Mouse (Mus musculus): ENCODE results near the gene Ppt2. TPM values are rescaled to one million over a fixed set of nuclear protein-coding genes. Genes with fewer than 3 reads are reported as not detected.

Ppt2 gene
- polyA plus RNA-seq, 1 experiment = 118 TPM

DNA sequence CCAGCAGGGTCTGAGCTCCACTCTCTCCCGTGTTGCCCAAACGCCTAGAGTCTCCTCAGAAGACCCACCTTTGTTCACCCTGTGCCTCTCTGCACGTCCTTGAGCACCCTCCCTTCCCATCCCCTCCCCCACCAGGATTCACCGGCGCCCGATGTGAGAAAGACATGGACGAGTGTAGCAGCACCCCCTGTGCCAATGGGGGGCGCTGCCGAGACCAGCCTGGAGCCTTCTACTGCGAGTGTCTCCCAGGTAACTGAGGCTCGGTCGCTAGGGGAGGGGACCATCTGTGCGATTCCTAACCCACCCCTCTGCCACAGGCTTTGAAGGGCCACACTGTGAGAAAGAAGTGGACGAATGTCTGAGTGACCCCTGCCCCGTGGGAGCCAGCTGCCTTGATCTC, 55.9 kb downstream of the Ppt2 start:
- no peak for DNase-seq
- no peak overlapping the region for H3K27ac ChIP-seq (ENCODE audit: insufficient read depth, low read depth, low read length)

DNA sequence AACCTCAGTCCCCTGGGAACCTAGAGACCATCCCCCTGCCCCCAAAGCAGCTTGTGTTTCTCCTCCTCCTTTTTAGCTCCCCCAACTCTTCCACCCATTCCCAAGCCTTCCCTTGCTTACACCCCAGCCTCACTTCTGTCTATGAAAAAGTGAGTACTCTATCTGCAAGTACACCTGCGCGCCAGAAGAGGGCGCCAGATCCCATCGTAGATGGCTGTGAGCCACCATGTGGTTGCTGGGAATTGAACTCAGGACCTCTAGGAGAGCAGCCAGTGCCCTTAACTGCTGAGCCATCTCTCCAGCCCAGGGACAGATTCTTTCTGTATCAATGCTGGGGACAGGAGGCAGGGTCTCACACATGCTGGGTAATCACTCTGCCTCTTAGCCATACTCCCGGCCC, 56.4 kb downstream of the Ppt2 start:
- TF ChIP-seq CTCF (conservative IDR thresholded peaks at IDR 0.05; ENCODE audit: insufficient read depth, insufficient read length, low read depth, low read length) (peak; percentile 63), POLR2A (IDR thresholded peaks at IDR 0.05; ENCODE audit: low read depth, low read length) (no peak)
- no peaks in the 10 kb centered on the region for H3K27me3 ChIP-seq (replicated peaks; ENCODE audit: control insufficient read depth, insufficient read depth, low read length)
- 27% methylated on average over 5 of the region's 5 CpGs for WGBS
- no peaks in the 10 kb centered on the region for H3K36me3 ChIP-seq (ENCODE audit: control insufficient read depth, insufficient read depth, low read length)
- H3K27ac ChIP-seq (ENCODE audit: insufficient read depth, low read depth, low read length) = no peak overlapping the region
- H3K4me3 ChIP-seq (ENCODE audit: insufficient read depth, low read depth, low read length) = no peak overlapping the region
- DNase-seq = no peak
- H3K4me1 ChIP-seq (ENCODE audit: control insufficient read depth, insufficient read depth, low read length) = no peaks in the 10 kb centered on the region

More for the DNA sequence above, 55.9 kb downstream of the Ppt2 start:
- Histone ChIP-seq H3K4me1 (ENCODE audit: control insufficient read depth, insufficient read depth, low read length) (no peaks in the 10 kb centered on the region), H3K4me3 (ENCODE audit: insufficient read depth, low read depth, low read length) (no peak overlapping the region), H3K36me3 (ENCODE audit: control insufficient read depth, insufficient read depth, low read length) (no peaks in the 10 kb centered on the region), H3K27me3 (replicated peaks; ENCODE audit: control insufficient read depth, insufficient read depth, low read length) (no peaks in the 10 kb centered on the region)
- no peak for TF ChIP-seq CTCF (conservative IDR thresholded peaks at IDR 0.05; ENCODE audit: insufficient read depth, insufficient read length, low read depth, low read length)
- TF ChIP-seq POLR2A (IDR thresholded peaks at IDR 0.05; ENCODE audit: low read depth, low read length) = no peak
- 43% methylated on average over 15 of the region's 15 CpGs for WGBS

DNA sequence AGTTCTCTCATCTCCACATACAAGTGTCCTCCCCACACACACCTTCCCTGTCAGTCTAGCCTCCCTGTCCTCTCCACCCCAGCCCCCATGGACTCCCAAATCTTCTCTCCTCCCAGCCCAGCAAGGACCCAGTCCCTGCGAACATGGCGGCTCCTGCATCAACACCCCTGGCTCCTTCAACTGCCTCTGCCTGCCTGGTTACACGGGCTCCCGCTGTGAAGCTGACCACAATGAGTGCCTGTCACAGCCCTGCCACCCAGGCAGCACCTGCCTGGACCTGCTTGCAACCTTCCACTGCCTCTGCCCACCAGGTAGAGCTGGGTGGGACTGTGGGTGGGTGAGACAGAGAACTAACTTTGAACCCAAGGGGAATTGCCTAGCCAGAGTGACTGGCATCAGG, 58.4 kb downstream of the Ppt2 start:
- H3K27me3 ChIP-seq (replicated peaks; ENCODE audit: control insufficient read depth, insufficient read depth, low read length) = no peaks in the 10 kb centered on the region
- no peak overlapping the region for H3K27ac ChIP-seq (ENCODE audit: insufficient read depth, low read depth, low read length)
- WGBS = 72% methylated on average over 4 of the region's 4 CpGs
- no peak overlapping the region for H3K4me3 ChIP-seq (ENCODE audit: insufficient read depth, low read depth, low read length)
- H3K36me3 ChIP-seq (ENCODE audit: control insufficient read depth, insufficient read depth, low read length) = no peaks in the 10 kb centered on the region
- no peak for DNase-seq
- TF ChIP-seq CTCF (conservative IDR thresholded peaks at IDR 0.05; ENCODE audit: insufficient read depth, insufficient read length, low read depth, low read length) = no peak
- TF ChIP-seq POLR2A (IDR thresholded peaks at IDR 0.05; ENCODE audit: low read depth, low read length) = no peak
- no peaks in the 10 kb centered on the region for H3K4me1 ChIP-seq (ENCODE audit: control insufficient read depth, insufficient read depth, low read length)

DNA sequence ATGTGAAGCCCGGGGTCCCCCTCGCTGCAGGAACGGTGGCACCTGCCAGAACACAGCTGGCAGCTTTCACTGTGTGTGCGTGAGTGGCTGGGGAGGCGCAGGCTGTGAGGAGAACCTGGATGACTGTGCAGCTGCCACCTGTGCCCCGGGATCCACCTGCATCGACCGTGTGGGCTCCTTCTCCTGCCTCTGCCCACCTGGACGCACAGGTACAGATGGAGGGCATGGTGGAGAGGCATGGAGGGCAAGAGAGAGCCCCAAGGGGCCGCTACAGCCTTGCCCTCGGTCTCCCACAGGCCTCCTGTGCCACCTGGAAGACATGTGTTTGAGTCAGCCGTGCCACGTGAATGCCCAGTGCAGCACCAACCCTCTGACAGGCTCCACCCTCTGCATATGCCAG, 59.9 kb downstream of the Ppt2 start:
- no peaks in the 10 kb centered on the region for H3K36me3 ChIP-seq (ENCODE audit: control insufficient read depth, insufficient read depth, low read length)
- WGBS = 79% methylated on average over 13 of the region's 13 CpGs
- H3K4me1 ChIP-seq (ENCODE audit: control insufficient read depth, insufficient read depth, low read length) = no peaks in the 10 kb centered on the region
- H3K4me3 ChIP-seq (ENCODE audit: insufficient read depth, low read depth, low read length) = no peak overlapping the region
- no peak for DNase-seq
- H3K27ac ChIP-seq (ENCODE audit: insufficient read depth, low read depth, low read length) = no peak overlapping the region
- H3K27me3 ChIP-seq (replicated peaks; ENCODE audit: control insufficient read depth, insufficient read depth, low read length) = no peaks in the 10 kb centered on the region
- no peak for TF ChIP-seq POLR2A (IDR thresholded peaks at IDR 0.05; ENCODE audit: low read depth, low read length)
- TF ChIP-seq CTCF (conservative IDR thresholded peaks at IDR 0.05; ENCODE audit: insufficient read depth, insufficient read length, low read depth, low read length) = no peak

DNA sequence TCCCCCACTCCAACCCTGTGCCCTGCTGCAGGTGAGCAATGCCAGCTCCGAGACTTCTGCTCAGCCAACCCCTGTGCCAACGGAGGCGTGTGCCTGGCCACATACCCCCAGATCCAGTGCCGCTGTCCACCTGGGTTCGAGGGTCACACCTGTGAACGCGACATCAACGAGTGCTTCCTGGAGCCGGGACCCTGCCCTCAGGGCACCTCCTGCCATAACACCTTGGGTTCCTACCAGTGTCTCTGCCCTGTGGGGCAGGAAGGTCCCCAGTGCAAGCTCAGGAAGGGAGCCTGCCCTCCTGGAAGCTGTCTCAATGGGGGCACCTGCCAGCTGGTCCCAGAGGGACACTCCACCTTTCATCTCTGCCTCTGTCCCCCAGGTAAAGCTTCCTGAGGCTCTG, 61.0 kb downstream of the Ppt2 start:
- WGBS = 52% methylated on average over 9 of the region's 9 CpGs
- H3K36me3 ChIP-seq (ENCODE audit: control insufficient read depth, insufficient read depth, low read length) = no peaks in the 10 kb centered on the region

More for the DNA sequence above, 61.0 kb downstream of the Ppt2 start:
- TF ChIP-seq POLR2A (IDR thresholded peaks at IDR 0.05; ENCODE audit: low read depth, low read length) (no peak), CTCF (conservative IDR thresholded peaks at IDR 0.05; ENCODE audit: insufficient read depth, insufficient read length, low read depth, low read length) (no peak)
- H3K4me3 ChIP-seq (ENCODE audit: insufficient read depth, low read depth, low read length) = no peak overlapping the region
- no peaks in the 10 kb centered on the region for H3K27me3 ChIP-seq (replicated peaks; ENCODE audit: control insufficient read depth, insufficient read depth, low read length)
- DNase-seq = no peak
- H3K4me1 ChIP-seq (ENCODE audit: control insufficient read depth, insufficient read depth, low read length) = no peaks in the 10 kb centered on the region
- H3K27ac ChIP-seq (ENCODE audit: insufficient read depth, low read depth, low read length) = no peak overlapping the region

Other genes with a start within 250 kb of the Ppt2 start
- 0.22 and 1.3 TPM in 2 replicates for gene BC051142, start 229.7 kb downstream of the Ppt2 start, polyA plus RNA-seq (2012; rRNA removed)
- gene Btnl4, start 151.2 kb downstream of the Ppt2 start, polyA plus RNA-seq (2012; rRNA removed) = not detected in 2 replicates
- not detected in 2 replicates for gene Btnl6, start 111.2 kb downstream of the Ppt2 start, polyA plus RNA-seq (2012; rRNA removed)
- gene Notch4, start 64.2 kb downstream of the Ppt2 start, polyA plus RNA-seq (2012; rRNA removed) = 14.4 and 18.4 TPM in 2 replicates
- gene Gpsm3, start 38.7 kb downstream of the Ppt2 start, polyA plus RNA-seq (2012; rRNA removed) = 10.3 and 12.8 TPM in 2 replicates
- 51.3 and 56.2 TPM in 2 replicates for gene Pbx2, start 37.2 kb downstream of the Ppt2 start, polyA plus RNA-seq (2012; rRNA removed)
- 2.1 TPM in 2 replicates for gene Ager, start 30.6 kb downstream of the Ppt2 start, polyA plus RNA-seq (2012; rRNA removed)
- gene Rnf5, start 24.8 kb downstream of the Ppt2 start, polyA plus RNA-seq (2012; rRNA removed) = 208 and 256 TPM in 2 replicates
- gene Agpat1, start 24.2 kb downstream of the Ppt2 start, polyA plus RNA-seq (2012; rRNA removed) = 245 and 294 TPM in 2 replicates
- gene Egfl8, start 12.5 kb downstream of the Ppt2 start, polyA plus RNA-seq (2012; rRNA removed) = 5.1 and 5.3 TPM in 2 replicates
- gene Prrt1, start 1.0 kb upstream of the Ppt2 start, polyA plus RNA-seq (2012; rRNA removed) = 2.7 and 3.2 TPM in 2 replicates
- 5.5 and 5.8 TPM in 2 replicates for gene Fkbpl, start 16.3 kb upstream of the Ppt2 start, polyA plus RNA-seq (2012; rRNA removed)
- gene Atf6b, start 18.6 kb upstream of the Ppt2 start, polyA plus RNA-seq (2012; rRNA removed) = 52.5 and 65.5 TPM in 2 replicates
- 5.5 and 8.5 TPM in 2 replicates for gene Tnxb, start 42.0 kb upstream of the Ppt2 start, polyA plus RNA-seq (2012; rRNA removed)
- 4.7 and 6.8 TPM in 2 replicates for gene C4b, start 115.4 kb upstream of the Ppt2 start, polyA plus RNA-seq (2012; rRNA removed)
- gene Cyp21a1, start 176.1 kb upstream of the Ppt2 start, polyA plus RNA-seq (2012; rRNA removed) = 0.23 and 29.2 TPM in 2 replicates
- gene Stk19, start 208.4 kb upstream of the Ppt2 start, polyA plus RNA-seq (2012; rRNA removed) = 35.7 and 36.7 TPM in 2 replicates
- 52.6 and 59.2 TPM in 2 replicates for gene Dxo, start 208.5 kb upstream of the Ppt2 start, polyA plus RNA-seq (2012; rRNA removed)
- 58.2 and 69.5 TPM in 2 replicates for gene Skiv2l, start 221.7 kb upstream of the Ppt2 start, polyA plus RNA-seq (2012; rRNA removed)
- 24.2 and 26.2 TPM in 2 replicates for gene Nelfe, start 221.9 kb upstream of the Ppt2 start, polyA plus RNA-seq (2012; rRNA removed)
- gene Cfb, start 234.0 kb upstream of the Ppt2 start, polyA plus RNA-seq (2012; rRNA removed) = 191 and 199 TPM in 2 replicates